Mouse (Mus musculus): ENCODE results near the gene Kazald1. TPM values are rescaled to one million over a fixed set of nuclear protein-coding genes. Genes with fewer than 3 reads are reported as not detected.

Gene Kazald1
- polyA plus RNA-seq, 1 experiment from 2014 or later = 0.94 TPM

GRCm38 (mm10) chr19:45053451-45053850 is 21.6 kb upstream of the Kazald1 start:
- peaks cover 50% of the 10 kb centered on the region for H3K36me3 ChIP-seq
- 90% methylated on average over 8 of the region's 8 CpGs for WGBS

GRCm38 (mm10) chr19:45054892-45055690 is 19.9 kb upstream of the Kazald1 start:
- Histone ChIP-seq H3K36me3 (peaks cover 47% of the 10 kb centered on the region), H3K4me2 (replicated peaks) (no peak overlapping the region), H3K9ac (replicated peaks) (no peak overlapping the region; the same call in 1 of the 2 replicates), H3K27ac (no peak overlapping the region), H3K4me1 (replicated peaks) (peaks cover 28% of the 10 kb centered on the region), H3K27me3 (no peaks in the 10 kb centered on the region), H3K9me3 (no peaks in the 10 kb centered on the region), H3K4me3 (replicated peaks) (no peak overlapping the region)
- 87% methylated on average over 6 of the region's 6 CpGs for WGBS
- no peak for ATAC-seq

More at GRCm38 (mm10) chr19:45053451-45053850, 21.6 kb upstream of the Kazald1 start:
- H3K27me3 ChIP-seq = no peaks in the 10 kb centered on the region
- no peak overlapping the region for H3K4me3 ChIP-seq (replicated peaks)
- H3K27ac ChIP-seq = no peak overlapping the region
- peaks cover 34% of the 10 kb centered on the region for H3K4me1 ChIP-seq (replicated peaks)
- H3K9ac ChIP-seq (replicated peaks) = no peak overlapping the region
- H3K9me3 ChIP-seq = no peaks in the 10 kb centered on the region
- no peak overlapping the region for H3K4me2 ChIP-seq (replicated peaks)
- ATAC-seq = no peak

- no peak overlapping the region for H3K4me3 ChIP-seq (replicated peaks)
- 0 out of 2 replicates have a peak overlapping the region, but pooled peaks have one; percentile 86 for H3K4me2 ChIP-seq (replicated peaks)
- 51% methylated on average over 4 of the region's 4 CpGs for WGBS
- no peaks in the 10 kb centered on the region for H3K27me3 ChIP-seq
- no peaks in the 10 kb centered on the region for H3K9me3 ChIP-seq
- no peak for ATAC-seq
- H3K36me3 ChIP-seq = peaks cover 36% of the 10 kb centered on the region
- H3K9ac ChIP-seq (replicated peaks) = no peak overlapping the region
- no peak overlapping the region; the same call in 1 of the 2 replicates for H3K27ac ChIP-seq
- H3K4me1 ChIP-seq (replicated peaks) = peaks cover 28% of the 10 kb centered on the region
These were observed 18.7 kb upstream of the Kazald1 start for GRCm38 (mm10) chr19:45056364-45056763.

DNA sequence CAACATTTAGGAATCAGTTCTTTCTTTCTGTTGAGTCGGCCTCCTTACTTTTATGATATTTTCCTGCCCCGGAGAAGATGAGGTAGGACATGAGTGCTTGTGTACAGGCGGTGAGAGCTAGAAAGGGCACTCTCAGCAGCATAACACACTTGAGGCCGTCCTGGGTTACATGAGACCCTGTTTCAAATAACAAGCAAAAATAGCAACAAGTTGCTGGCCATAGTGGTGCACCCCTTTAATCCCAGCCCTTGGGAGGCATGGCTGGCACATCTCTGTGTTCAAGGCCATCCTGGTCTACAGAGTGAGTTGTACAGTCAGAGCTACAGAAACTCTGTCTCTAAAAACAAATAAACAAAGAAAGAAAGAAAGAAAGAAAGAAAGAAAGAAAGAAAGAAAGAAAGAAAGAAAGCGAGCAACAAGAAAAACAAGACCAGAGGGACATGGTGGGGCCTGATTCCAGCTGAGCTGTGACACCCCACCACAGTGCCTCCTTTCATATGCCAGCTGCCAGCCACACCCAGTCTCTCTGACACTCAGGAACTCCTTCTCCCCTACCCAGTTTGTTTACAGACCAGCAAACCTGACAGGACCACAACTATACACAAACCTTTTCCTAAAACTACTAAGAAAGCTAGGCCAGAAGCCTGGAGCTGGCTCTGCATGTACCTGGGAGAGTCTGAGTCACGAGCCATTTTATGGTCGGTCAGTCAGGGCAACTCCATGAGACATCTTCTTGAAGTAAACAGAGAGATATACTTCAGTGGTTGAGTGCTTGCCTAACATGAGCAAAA is 17.9 kb upstream of the Kazald1 start:
- Histone ChIP-seq H3K4me1 (replicated peaks) (peaks cover 28% of the 10 kb centered on the region), H3K9ac (replicated peaks) (peak overlapping the region; percentile 90), H3K4me3 (replicated peaks) (peak overlapping the region; percentile 68), H3K4me2 (replicated peaks) (peak overlapping the region; percentile 86), H3K27me3 (no peaks in the 10 kb centered on the region), H3K27ac (peak overlapping the region; percentile 98), H3K9me3 (no peaks in the 10 kb centered on the region), H3K36me3 (peaks cover 33% of the 10 kb centered on the region)
- no peak for ATAC-seq
- 83% methylated on average over 7 of the region's 7 CpGs for WGBS

GRCm38 (mm10) chr19:45057724-45058112 is 17.3 kb upstream of the Kazald1 start:
- H3K4me2 ChIP-seq (replicated peaks) = peak overlapping the region; percentile 86
- H3K9me3 ChIP-seq = no peaks in the 10 kb centered on the region
- H3K27ac ChIP-seq = peak overlapping the region; percentile 98
- peaks cover 5% of the 10 kb centered on the region; the same call in 1 of the 2 replicates for H3K27me3 ChIP-seq
- WGBS = 54% methylated on average over 7 of the region's 7 CpGs
- peaks cover 28% of the 10 kb centered on the region for H3K4me1 ChIP-seq (replicated peaks)
- H3K4me3 ChIP-seq (replicated peaks) = peak overlapping the region; percentile 68
- ATAC-seq = no peak
- H3K36me3 ChIP-seq = peaks cover 27% of the 10 kb centered on the region
- peak overlapping the region; percentile 90 for H3K9ac ChIP-seq (replicated peaks)

DNA sequence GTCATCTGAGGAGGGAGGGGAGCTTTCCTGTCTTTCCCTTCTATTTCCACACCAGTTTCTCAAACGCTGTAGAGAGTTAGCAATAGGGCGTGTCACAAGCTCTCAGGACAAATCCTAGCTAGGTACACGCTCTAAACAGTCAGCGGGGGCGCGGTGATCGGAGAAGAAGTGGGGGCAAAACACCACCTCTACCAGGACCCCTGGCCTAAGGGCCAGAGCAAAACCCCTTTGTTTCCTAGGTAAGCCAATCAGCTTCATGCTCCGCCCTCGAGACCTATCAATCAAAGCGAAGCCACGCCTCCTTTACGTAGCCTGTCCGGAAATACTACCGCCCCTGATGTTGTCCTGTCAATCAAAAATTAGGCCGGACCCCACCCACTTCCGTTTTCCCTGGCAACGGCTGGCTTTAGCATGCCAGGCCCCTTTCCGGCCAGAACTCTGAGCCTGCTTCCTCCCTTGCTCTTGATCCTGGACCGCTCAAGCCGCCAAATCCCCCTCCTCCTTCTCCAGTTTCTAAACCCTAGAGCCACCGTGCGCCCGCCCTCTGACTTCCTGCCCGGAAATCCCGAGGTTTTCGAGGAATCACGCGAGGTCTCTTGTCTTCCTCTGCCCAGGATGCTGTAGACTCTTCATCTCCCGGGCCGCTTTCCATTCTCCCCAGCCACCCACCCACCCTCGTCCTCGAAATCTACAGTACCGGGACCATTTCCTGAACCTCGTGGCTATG is 16.8 kb upstream of the Kazald1 start:
- Histone ChIP-seq H3K9ac (replicated peaks) (peak overlapping the region; percentile 90), H3K27me3 (peaks cover 5% of the 10 kb centered on the region; the same call in 1 of the 2 replicates), H3K36me3 (peaks cover 21% of the 10 kb centered on the region), H3K27ac (peak overlapping the region; percentile 98), H3K4me1 (replicated peaks) (peaks cover 28% of the 10 kb centered on the region), H3K4me3 (replicated peaks) (peak overlapping the region; percentile 68), H3K4me2 (replicated peaks) (peak overlapping the region; percentile 86), H3K9me3 (no peaks in the 10 kb centered on the region)
- whole genome bisulfite sequencing = under 1% methylated on average over 34 of the region's 34 CpGs
- ATAC-seq = peak; percentile 94

DNA sequence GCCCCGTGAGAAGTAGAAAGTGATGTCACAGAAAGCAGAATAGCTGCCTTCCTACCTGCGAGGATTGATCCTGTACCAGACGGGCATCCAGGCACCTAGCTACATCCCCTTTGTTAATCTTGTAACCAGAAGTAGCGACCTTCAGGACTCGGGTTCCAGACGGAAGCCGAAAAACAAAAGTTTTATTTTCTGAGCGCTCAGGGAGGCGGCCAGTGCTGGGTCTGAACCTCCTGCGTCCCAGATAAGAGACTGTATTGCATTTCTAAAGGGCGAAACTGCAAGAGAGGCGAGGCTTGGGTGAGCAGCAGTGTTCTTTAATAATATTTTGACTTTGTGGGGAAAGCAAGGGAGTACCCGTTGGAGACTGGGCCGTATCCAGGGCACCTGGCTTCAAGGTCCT is 16.2 kb upstream of the Kazald1 start:
- Histone ChIP-seq H3K27ac (peak overlapping the region; percentile 98), H3K4me1 (replicated peaks) (peaks cover 30% of the 10 kb centered on the region), H3K36me3 (peaks cover 16% of the 10 kb centered on the region), H3K9me3 (no peaks in the 10 kb centered on the region), H3K27me3 (peaks cover 7% of the 10 kb centered on the region), H3K4me2 (replicated peaks) (peak overlapping the region; percentile 86), H3K4me3 (replicated peaks) (peak overlapping the region; percentile 68), H3K9ac (replicated peaks) (peak overlapping the region; percentile 90)
- ATAC-seq = no peak
- WGBS = under 1% methylated on average over 14 of the region's 14 CpGs

GRCm38 (mm10) chr19:45063565-45064292 is 11.3 kb upstream of the Kazald1 start:
- 0 out of 2 replicates have a peak overlapping the region, but pooled peaks have one; percentile 36 for H3K9ac ChIP-seq (replicated peaks)
- WGBS = 47% methylated on average over 20 of the region's 20 CpGs

GRCm38 (mm10) chr19:45065226-45065625 is 9.8 kb upstream of the Kazald1 start:
- H3K4me1 ChIP-seq (replicated peaks) = peaks cover 14% of the 10 kb centered on the region
- no peak overlapping the region for H3K27ac ChIP-seq
- H3K9ac ChIP-seq (replicated peaks) = no peak overlapping the region
- no peaks in the 10 kb centered on the region for H3K36me3 ChIP-seq
- WGBS = 6% methylated on average over 21 of the region's 21 CpGs
- H3K4me3 ChIP-seq (replicated peaks) = no peak overlapping the region
- peaks cover 66% of the 10 kb centered on the region for H3K27me3 ChIP-seq
- no peaks in the 10 kb centered on the region for H3K9me3 ChIP-seq
- ATAC-seq = peak; percentile 49; the same call in 1 of the 2 replicates
- H3K4me2 ChIP-seq (replicated peaks) = no peak overlapping the region

More at GRCm38 (mm10) chr19:45063565-45064292, 11.3 kb upstream of the Kazald1 start:
- Histone ChIP-seq H3K27me3 (peaks cover 56% of the 10 kb centered on the region), H3K27ac (no peak overlapping the region), H3K9me3 (no peaks in the 10 kb centered on the region), H3K4me2 (replicated peaks) (peak overlapping the region; percentile 34), H3K4me1 (replicated peaks) (peaks cover 20% of the 10 kb centered on the region), H3K36me3 (no peaks in the 10 kb centered on the region), H3K4me3 (replicated peaks) (peak overlapping the region; percentile 16; the same call in 1 of the 2 replicates)
- peak; percentile 61; the same call in 1 of the 2 replicates for ATAC-seq

DNA sequence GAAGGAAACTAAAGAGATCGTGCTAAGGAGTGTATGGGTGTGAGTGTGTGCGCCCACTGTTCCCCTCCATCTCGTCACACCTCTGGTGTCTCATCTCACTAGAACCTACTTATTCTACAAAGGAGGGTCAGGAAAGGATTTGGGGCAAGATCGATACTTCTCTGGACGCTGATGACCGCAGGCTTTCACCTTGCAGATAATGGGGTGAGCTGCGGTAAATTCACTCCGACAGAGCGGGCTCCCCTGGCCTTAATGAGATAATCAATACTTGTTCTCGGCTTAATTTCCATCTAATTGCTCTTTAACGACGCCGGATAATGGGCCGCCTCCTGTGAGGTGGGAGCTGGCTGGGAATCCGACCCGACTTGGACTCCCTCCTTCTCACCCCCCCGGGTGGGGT is 7.9 kb upstream of the Kazald1 start:
- Histone ChIP-seq H3K36me3 (no peaks in the 10 kb centered on the region), H3K27me3 (peaks cover 77% of the 10 kb centered on the region), H3K9ac (replicated peaks) (no peak overlapping the region), H3K9me3 (no peaks in the 10 kb centered on the region), H3K27ac (no peak overlapping the region), H3K4me1 (replicated peaks) (peaks cover 14% of the 10 kb centered on the region), H3K4me2 (replicated peaks) (no peak overlapping the region), H3K4me3 (replicated peaks) (no peak overlapping the region)
- WGBS = 23% methylated on average over 17 of the region's 17 CpGs
- no peak for ATAC-seq
